8 mouse cellular contexts compared by ENCODE assay signal in genomic region chr12:113154747-113155075, GRCm38 (mm10). TPM values are rescaled to one million over a fixed set of nuclear protein-coding genes. Genes with fewer than 3 reads are reported as not detected.
A peak's percentile ranks its signal among the peaks of the same experiment; 100 is the strongest.
DNase-seq lines count a peak whose midpoint lies in the region; ATAC-seq and TF ChIP-seq lines count a peak whose summit lies in the region.

No protein-coding gene starts in this region.

- no peak for TF ChIP-seq CTCF in testis, adult 2 months (IDR thresholded peaks at IDR 0.05; ENCODE audit: control insufficient read depth, insufficient read depth, insufficient replicate concordance, low read depth, low read length)
- TF ChIP-seq CTCF in stomach, postnatal 0 days (IDR thresholded peaks at IDR 0.05; ENCODE audit: low read depth), result no peak

- peak overlapping the region; percentile 83; the same call in 1 of the 2 replicates for H3K27ac ChIP-seq in testis, adult 2 months (ENCODE audit: control insufficient read depth, insufficient read depth, low read depth, low read length)
- 0 out of 2 replicates have a peak overlapping the region, but pooled peaks have one; percentile 67 for H3K27ac ChIP-seq in liver, embryonic 12.5 days
- peak overlapping the region; percentile 89 for H3K27ac ChIP-seq in stomach, postnatal 0 days (replicated peaks)

- no peak for DNase-seq in testis, postnatal 14 days (ENCODE audit: low spot score)
- no peak for DNase-seq in stomach, postnatal 0 days (ENCODE audit: low spot score)
- no peak for DNase-seq in retina, embryonic 14.5 days (ENCODE audit: low spot score)
- DNase-seq in ovary, postnatal 10 days (ENCODE audit: low spot score), result no peak

- WGBS in liver, embryonic 12.5 days (ENCODE audit: insufficient replicate concordance), result 73% methylated on average over 6 of the region's 6 CpGs
- WGBS in stomach, postnatal 0 days, result 56% methylated on average over 6 of the region's 6 CpGs

- no peak overlapping the region; the same call in 1 of the 2 replicates for H3K9ac ChIP-seq in liver, embryonic 12.5 days
- H3K9ac ChIP-seq in stomach, postnatal 0 days (ENCODE audit: low read length), result no peak overlapping the region

- no peak for TF ChIP-seq POLR2A in testis, adult 2 months (IDR thresholded peaks at IDR 0.05; ENCODE audit: control insufficient read depth, low read depth, low read length)

- H3K27me3 ChIP-seq in erythroblast, embryonic 14.5 days (ENCODE audit: control insufficient read depth), result peaks cover 41% of the 10 kb centered on the region
- H3K27me3 ChIP-seq in testis, adult 2 months (ENCODE audit: control insufficient read depth, insufficient read depth, low read length), result no peaks in the 10 kb centered on the region
- H3K27me3 ChIP-seq in liver, embryonic 12.5 days (replicated peaks), result peaks cover 38% of the 10 kb centered on the region
- H3K27me3 ChIP-seq in stomach, postnatal 0 days (ENCODE audit: control insufficient read depth, insufficient read depth, low read length), result no peaks in the 10 kb centered on the region

- H3K36me3 ChIP-seq in erythroblast, embryonic 14.5 days (ENCODE audit: control insufficient read depth), result peaks cover 17% of the 10 kb centered on the region
- no peaks in the 10 kb centered on the region for H3K36me3 ChIP-seq in testis, adult 2 months (ENCODE audit: control insufficient read depth, insufficient read depth, low read length)
- H3K36me3 ChIP-seq in liver, embryonic 12.5 days, result peaks cover 19% of the 10 kb centered on the region
- no peaks in the 10 kb centered on the region for H3K36me3 ChIP-seq in stomach, postnatal 0 days (ENCODE audit: control insufficient read depth, insufficient read depth, low read length)

- H3K4me1 ChIP-seq in erythroblast, embryonic 14.5 days (ENCODE audit: control insufficient read depth), result peaks cover 65% of the 10 kb centered on the region
- peaks cover 39% of the 10 kb centered on the region for H3K4me1 ChIP-seq in testis, adult 2 months (ENCODE audit: control insufficient read depth, insufficient read depth, low read length)
- H3K4me1 ChIP-seq in liver, embryonic 12.5 days, result peaks cover 58% of the 10 kb centered on the region
- peaks cover 8% of the 10 kb centered on the region for H3K4me1 ChIP-seq in stomach, postnatal 0 days (replicated peaks; ENCODE audit: control insufficient read depth, insufficient read depth)

- TF ChIP-seq EP300 in stomach, postnatal 0 days (optimal IDR thresholded peaks at IDR 0.05), result no peak

- no peaks in the 10 kb centered on the region for H3K9me3 ChIP-seq in erythroblast, embryonic 14.5 days (ENCODE audit: control insufficient read depth, low read length)
- no peaks in the 10 kb centered on the region for H3K9me3 ChIP-seq in liver, embryonic 12.5 days (replicated peaks)
- no peaks in the 10 kb centered on the region for H3K9me3 ChIP-seq in stomach, postnatal 0 days (ENCODE audit: control insufficient read depth, low read length)

- peak overlapping the region; percentile 72 for H3K4me3 ChIP-seq in erythroblast, embryonic 14.5 days (replicated peaks)
- H3K4me3 ChIP-seq in testis, adult 2 months (ENCODE audit: control insufficient read depth, low read depth, low read length), result peak overlapping the region; percentile 94
- peak overlapping the region; percentile 78 for H3K4me3 ChIP-seq in liver, embryonic 12.5 days
- H3K4me3 ChIP-seq in stomach, postnatal 0 days (ENCODE audit: low read depth, low read length), result no peak overlapping the region

- peak overlapping the region; percentile 92 for H3K4me2 ChIP-seq in liver, embryonic 12.5 days
- peak overlapping the region; percentile 70 for H3K4me2 ChIP-seq in stomach, postnatal 0 days (replicated peaks; ENCODE audit: low read depth)

- no peak for ATAC-seq in erythroblast, adult 5-6 weeks (replicated peaks; ENCODE audit: low FRiP score, poor library complexity, severe bottlenecking)
- no peak for ATAC-seq in liver, embryonic 12.5 days
- no peak for ATAC-seq in stomach, postnatal 0 days (ENCODE audit: low FRiP score, low TSS enrichment)

RNA-seq across cellular contexts. Expression of gene Tedc1, which starts 1.5 kb away (rescaled TPM):
- polyA plus RNA-seq in erythroblast, embryonic 14.5 days (2012), result 2.3 and 2.9 TPM in 2 replicates
- total RNA-seq in erythroblast, adult 5-6 weeks (2015; ENCODE audit: low replicate concordance), result 1.0 and 1.9 TPM in 2 replicates
- 7.5 and 8.2 TPM in 2 replicates for total RNA-seq in erythroblast, adult 5-6 weeks (2017; ENCODE audit: low replicate concordance)
- 46.9 and 48.0 TPM in 2 replicates for polyA plus RNA-seq in testis, adult 2 months (2012; rRNA removed)
- 18.3 and 18.5 TPM in 2 replicates for polyA plus RNA-seq in liver, embryonic 12.5 days (2016; fragmentation: Nextera tagmentation; extraction: Ambion mirVana)
- polyA plus RNA-seq in stomach, postnatal 0 days (2015; fragmentation: Nextera tagmentation; extraction: Ambion mirVana), result 5.7 and 6.0 TPM in 2 replicates

RNA-seq across cellular contexts. Expression of gene Crip1, which starts 8.6 kb away (rescaled TPM):
- 2.8 and 3.3 TPM in 2 replicates for polyA plus RNA-seq in erythroblast, embryonic 14.5 days (2012)
- 111 and 139 TPM in 2 replicates for total RNA-seq in erythroblast, adult 5-6 weeks (2015; ENCODE audit: low replicate concordance)
- 75.3 and 179 TPM in 2 replicates for total RNA-seq in erythroblast, adult 5-6 weeks (2017; ENCODE audit: low replicate concordance)
- polyA plus RNA-seq in testis, adult 2 months (2012; rRNA removed), result 30.4 and 106 TPM in 2 replicates
- polyA plus RNA-seq in liver, embryonic 12.5 days (2016; fragmentation: Nextera tagmentation; extraction: Ambion mirVana), result 96.9 and 99.8 TPM in 2 replicates
- 585 and 865 TPM in 2 replicates for polyA plus RNA-seq in stomach, postnatal 0 days (2015; fragmentation: Nextera tagmentation; extraction: Ambion mirVana)

RNA-seq across cellular contexts. Expression of gene Crip2, which starts 14.7 kb away (rescaled TPM):
- polyA plus RNA-seq in erythroblast, embryonic 14.5 days (2012), result 12.2 and 14.5 TPM in 2 replicates
- 6.9 and 9.0 TPM in 2 replicates for total RNA-seq in erythroblast, adult 5-6 weeks (2015; ENCODE audit: low replicate concordance)
- total RNA-seq in erythroblast, adult 5-6 weeks (2017; ENCODE audit: low replicate concordance), result 3.6 and 3.9 TPM in 2 replicates
- polyA plus RNA-seq in testis, adult 2 months (2012; rRNA removed), result 178 and 179 TPM in 2 replicates
- polyA plus RNA-seq in liver, embryonic 12.5 days (2016; fragmentation: Nextera tagmentation; extraction: Ambion mirVana), result 52.1 and 53.5 TPM in 2 replicates
- polyA plus RNA-seq in stomach, postnatal 0 days (2015; fragmentation: Nextera tagmentation; extraction: Ambion mirVana), result 106 and 112 TPM in 2 replicates

RNA-seq across cellular contexts. Expression of gene Tmem121, which starts 31.0 kb away (rescaled TPM):
- polyA plus RNA-seq in erythroblast, embryonic 14.5 days (2012), result not detected in 2 replicates
- not detected in 2 replicates for total RNA-seq in erythroblast, adult 5-6 weeks (2015; ENCODE audit: low replicate concordance)
- 1.0 TPM in 1 of 2 replicates, not detected in the other for total RNA-seq in erythroblast, adult 5-6 weeks (2017; ENCODE audit: low replicate concordance)
- polyA plus RNA-seq in testis, adult 2 months (2012; rRNA removed), result 1.0 and 1.3 TPM in 2 replicates
- polyA plus RNA-seq in liver, embryonic 12.5 days (2016; fragmentation: Nextera tagmentation; extraction: Ambion mirVana), result 1.0 and 1.2 TPM in 2 replicates
- 4.2 and 4.6 TPM in 2 replicates for polyA plus RNA-seq in stomach, postnatal 0 days (2015; fragmentation: Nextera tagmentation; extraction: Ambion mirVana)

RNA-seq across cellular contexts. Expression of gene Mta1, which starts 56.6 kb away (rescaled TPM):
- polyA plus RNA-seq in erythroblast, embryonic 14.5 days (2012), result 18.5 and 22.5 TPM in 2 replicates
- total RNA-seq in erythroblast, adult 5-6 weeks (2015; ENCODE audit: low replicate concordance), result 14.8 and 15.0 TPM in 2 replicates
- total RNA-seq in erythroblast, adult 5-6 weeks (2017; ENCODE audit: low replicate concordance), result 8.5 and 13.6 TPM in 2 replicates
- polyA plus RNA-seq in testis, adult 2 months (2012; rRNA removed), result 57.9 and 63.9 TPM in 2 replicates
- polyA plus RNA-seq in liver, embryonic 12.5 days (2016; fragmentation: Nextera tagmentation; extraction: Ambion mirVana), result 7.2 and 7.7 TPM in 2 replicates
- polyA plus RNA-seq in stomach, postnatal 0 days (2015; fragmentation: Nextera tagmentation; extraction: Ambion mirVana), result 4.9 and 5.3 TPM in 2 replicates
